Mouse (Mus musculus) ES-E14 (cell line): ENCODE data around the gene Mmrn2.

ENCODE experiments used
- HCFC1 ChIP-seq: IDR thresholded peaks from 2 replicates; pipeline ENCODE4 v1.6.1; 2012; ENCODE audit warnings: low read length, inconsistent platforms, borderline replicate concordance; ENCODE audit not compliant: insufficient read depth
- ZC3H11A ChIP-seq: IDR thresholded peaks from 2 replicates; pipeline ENCODE4 v1.6.1; 2012; ENCODE audit warnings: low read depth, mild to moderate bottlenecking, inconsistent platforms, low read length, borderline replicate concordance

DNA sequence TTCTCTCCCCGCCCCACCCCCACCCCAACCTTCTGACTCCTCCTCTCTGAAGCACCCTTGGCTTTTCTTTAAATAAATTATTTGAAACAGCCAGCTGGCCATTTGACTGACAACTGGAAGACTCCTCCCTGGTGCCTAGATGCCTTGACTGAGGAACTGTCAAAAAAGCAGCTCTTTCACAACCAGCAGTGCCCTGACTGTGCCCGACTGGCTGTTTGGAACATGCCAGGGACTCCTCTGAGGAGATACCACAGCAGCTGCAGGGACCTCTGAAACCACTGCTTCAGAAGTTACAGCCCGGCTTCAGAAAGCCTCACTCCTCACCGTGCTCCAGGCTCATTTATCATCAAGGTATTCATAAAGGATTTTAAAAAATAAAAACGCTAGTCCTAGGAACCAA lies 69.1 kb downstream of the Mmrn2 start:
- TF ChIP-seq ZC3H11A, result no peak
- no peak for TF ChIP-seq HCFC1
